Mouse (Mus musculus): ENCODE measurements around the gene Tmem237.

- TF ChIP-seq CTCF (conservative IDR thresholded peaks at IDR 0.05; ENCODE audit: insufficient read depth, insufficient read length, low read depth, low read length) (no peak), POLR2A (IDR thresholded peaks at IDR 0.05; ENCODE audit: low read depth, low read length) (no peak)
Measured at GRCm38 (mm10) chr1:59160871-59161270, 40.7 kb upstream of the Tmem237 start.

Data from kidney, adult 2 months (tissue).